Mouse (Mus musculus) T-cell, adult 2 months (primary cell): Measurements from ENCODE around the gene Olfr1418.
A peak's percentile ranks its signal among the peaks of the same experiment; 100 is the strongest.

ENCODE experiments used
- DNase-seq: peaks from one replicate; pipeline ENCODE4 v3.0.0; 2022; ENCODE audit warnings: low spot score

Gene Olfr1418

DNA sequence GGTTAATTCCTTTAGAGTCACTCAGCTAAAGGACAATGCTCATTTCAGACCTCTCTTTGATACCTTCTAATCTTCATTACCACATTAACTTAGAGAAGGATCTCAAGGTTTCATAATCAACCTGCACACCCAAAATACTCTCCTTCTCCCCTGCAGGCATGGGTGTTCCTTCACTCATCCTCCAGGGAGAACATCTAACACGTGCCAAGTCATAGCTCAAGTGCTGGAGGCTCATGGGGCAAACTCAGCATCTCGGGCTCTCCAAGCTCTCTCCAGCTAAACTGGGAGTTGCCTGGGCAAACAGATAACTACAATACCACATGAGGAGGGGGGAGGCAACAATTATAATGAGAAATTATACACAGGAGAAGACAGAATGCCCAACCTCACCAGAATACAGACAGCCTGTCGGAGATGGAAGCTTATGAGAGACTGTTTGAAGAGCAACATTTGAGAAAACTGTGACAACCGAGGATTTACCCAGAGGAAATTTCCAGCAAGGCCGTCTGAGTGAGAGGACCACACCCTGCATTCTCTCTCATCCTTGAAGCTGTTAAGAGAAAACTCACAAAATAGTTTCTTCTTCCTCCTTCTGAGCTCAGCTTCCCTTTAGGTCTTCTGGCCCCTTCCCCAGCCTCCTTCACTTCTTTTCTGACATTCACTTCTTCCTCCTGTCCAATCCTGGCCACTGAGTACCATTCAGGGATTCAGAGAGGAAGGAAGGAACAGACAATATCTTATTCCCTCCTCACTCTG lies 50.7 kb downstream of the Olfr1418 start:
- DNase-seq, result no peak

DNA sequence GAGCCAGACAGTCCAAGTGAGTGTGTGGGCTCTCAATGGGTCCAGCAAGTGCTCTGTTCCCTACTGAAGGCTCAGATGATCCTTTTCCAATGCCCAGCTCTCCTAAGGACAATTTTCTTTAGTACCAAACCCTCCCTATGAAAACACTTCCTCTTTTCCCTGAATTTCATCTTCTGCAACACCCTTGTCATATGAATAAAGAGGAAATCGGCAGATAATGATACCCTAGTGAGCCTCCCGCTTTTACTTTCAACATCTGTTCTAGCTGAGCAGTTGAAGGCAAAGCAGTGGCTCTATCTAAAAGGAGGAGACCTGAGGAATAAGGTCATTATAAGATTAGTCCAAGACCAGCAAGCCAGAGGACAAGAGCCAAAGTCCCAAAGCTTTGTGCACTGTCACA lies 52.4 kb downstream of the Olfr1418 start:
- DNase-seq, result no peak

- no peak for DNase-seq
Observed at GRCm38 (mm10) chr19:11807822-11808221, 53.0 kb downstream of the Olfr1418 start.

- peak; percentile 65 for DNase-seq
Observed at GRCm38 (mm10) chr19:11807251-11807650, 53.6 kb downstream of the Olfr1418 start.

DNA sequence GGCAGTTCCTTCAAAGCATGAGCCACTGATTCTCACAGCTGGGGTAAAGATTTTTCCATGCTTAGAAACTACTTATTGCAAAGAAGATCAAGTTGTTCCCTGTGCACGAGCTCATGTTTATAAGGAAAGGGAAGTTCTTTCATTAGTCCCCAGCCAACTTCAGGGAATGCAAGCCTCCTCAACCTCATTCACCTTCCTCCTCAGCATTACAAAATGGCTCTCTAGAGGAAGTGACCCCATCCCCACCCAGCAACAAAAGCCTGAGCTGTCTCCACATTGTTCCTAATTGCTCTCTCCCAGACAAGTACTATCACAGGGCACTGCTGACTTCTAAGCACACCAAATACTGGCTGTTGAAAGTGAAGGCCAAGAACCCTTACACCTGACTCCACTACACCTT lies 56.4 kb downstream of the Olfr1418 start:
- DNase-seq, result no peak
